Mouse (Mus musculus): ENCODE data around the gene Stx8. TPM values are rescaled to one million over a fixed set of nuclear protein-coding genes. Genes with fewer than 3 reads are reported as not detected.

Gene Stx8
- total RNA-seq, 1 experiment from 2014 or later = 12.3 TPM

- no peak for ATAC-seq (replicated peaks in 1 of 2; ENCODE audit: insufficient read depth in 1 of 2, low FRiP score in 2 of 2, low TSS enrichment in 1 of 2, low read depth in 1 of 2, poor library complexity in 2 of 2, severe bottlenecking in 2 of 2)
Observed at GRCm38 (mm10) chr11:68103480-68103879, 137.5 kb downstream of the Stx8 start.

GRCm38 (mm10) chr11:68106053-68106452, 140.1 kb downstream of the Stx8 start:
- no peak for ATAC-seq (replicated peaks in 1 of 2; ENCODE audit: insufficient read depth in 1 of 2, low FRiP score in 2 of 2, low TSS enrichment in 1 of 2, low read depth in 1 of 2, poor library complexity in 2 of 2, severe bottlenecking in 2 of 2)

- no peak for ATAC-seq (replicated peaks in 1 of 2; ENCODE audit: insufficient read depth in 1 of 2, low FRiP score in 2 of 2, low TSS enrichment in 1 of 2, low read depth in 1 of 2, poor library complexity in 2 of 2, severe bottlenecking in 2 of 2)
Observed at GRCm38 (mm10) chr11:68113454-68114100, 147.6 kb downstream of the Stx8 start.

- no peak for ATAC-seq (replicated peaks in 1 of 2; ENCODE audit: insufficient read depth in 1 of 2, low FRiP score in 2 of 2, low TSS enrichment in 1 of 2, low read depth in 1 of 2, poor library complexity in 2 of 2, severe bottlenecking in 2 of 2)
Observed at GRCm38 (mm10) chr11:68114202-68114601, 148.2 kb downstream of the Stx8 start.

- no peak for ATAC-seq (replicated peaks in 1 of 2; ENCODE audit: insufficient read depth in 1 of 2, low FRiP score in 2 of 2, low TSS enrichment in 1 of 2, low read depth in 1 of 2, poor library complexity in 2 of 2, severe bottlenecking in 2 of 2)
Observed at GRCm38 (mm10) chr11:68116157-68116556, 150.2 kb downstream of the Stx8 start.

- ATAC-seq (replicated peaks in 1 of 2; ENCODE audit: insufficient read depth in 1 of 2, low FRiP score in 2 of 2, low TSS enrichment in 1 of 2, low read depth in 1 of 2, poor library complexity in 2 of 2, severe bottlenecking in 2 of 2) = no peak
Observed at GRCm38 (mm10) chr11:68117878-68118660, 152.1 kb downstream of the Stx8 start.

- ATAC-seq (replicated peaks in 1 of 2; ENCODE audit: insufficient read depth in 1 of 2, low FRiP score in 2 of 2, low TSS enrichment in 1 of 2, low read depth in 1 of 2, poor library complexity in 2 of 2, severe bottlenecking in 2 of 2) = no peak
Observed at GRCm38 (mm10) chr11:68118679-68119078, 152.7 kb downstream of the Stx8 start.

- ATAC-seq (replicated peaks in 1 of 2; ENCODE audit: insufficient read depth in 1 of 2, low FRiP score in 2 of 2, low TSS enrichment in 1 of 2, low read depth in 1 of 2, poor library complexity in 2 of 2, severe bottlenecking in 2 of 2) = 0 out of 4 replicates have a peak, but pooled peaks of 1 of the 2 experiments have one; percentile 12
Observed at GRCm38 (mm10) chr11:68119136-68119535, 153.1 kb downstream of the Stx8 start.

GRCm38 (mm10) chr11:68121260-68121659, 155.3 kb downstream of the Stx8 start:
- no peak for ATAC-seq (replicated peaks in 1 of 2; ENCODE audit: insufficient read depth in 1 of 2, low FRiP score in 2 of 2, low TSS enrichment in 1 of 2, low read depth in 1 of 2, poor library complexity in 2 of 2, severe bottlenecking in 2 of 2)

GRCm38 (mm10) chr11:68121660-68122059, 155.7 kb downstream of the Stx8 start:
- no peak for ATAC-seq (replicated peaks in 1 of 2; ENCODE audit: insufficient read depth in 1 of 2, low FRiP score in 2 of 2, low TSS enrichment in 1 of 2, low read depth in 1 of 2, poor library complexity in 2 of 2, severe bottlenecking in 2 of 2)

- ATAC-seq (replicated peaks in 1 of 2; ENCODE audit: insufficient read depth in 1 of 2, low FRiP score in 2 of 2, low TSS enrichment in 1 of 2, low read depth in 1 of 2, poor library complexity in 2 of 2, severe bottlenecking in 2 of 2) = no peak
Observed at GRCm38 (mm10) chr11:68126071-68126470, 160.1 kb downstream of the Stx8 start.

- no peak for ATAC-seq (replicated peaks in 1 of 2; ENCODE audit: insufficient read depth in 1 of 2, low FRiP score in 2 of 2, low TSS enrichment in 1 of 2, low read depth in 1 of 2, poor library complexity in 2 of 2, severe bottlenecking in 2 of 2)
Observed at GRCm38 (mm10) chr11:68134494-68134893, 168.5 kb downstream of the Stx8 start.

- ATAC-seq (replicated peaks in 1 of 2; ENCODE audit: insufficient read depth in 1 of 2, low FRiP score in 2 of 2, low TSS enrichment in 1 of 2, low read depth in 1 of 2, poor library complexity in 2 of 2, severe bottlenecking in 2 of 2) = peak in 1 of 2 experiments; percentile 51; a peak in 2 of 4 replicates
Observed at GRCm38 (mm10) chr11:68135350-68135749, 169.4 kb downstream of the Stx8 start.

- ATAC-seq (replicated peaks in 1 of 2; ENCODE audit: insufficient read depth in 1 of 2, low FRiP score in 2 of 2, low TSS enrichment in 1 of 2, low read depth in 1 of 2, poor library complexity in 2 of 2, severe bottlenecking in 2 of 2) = no peak
Observed at GRCm38 (mm10) chr11:68136687-68137086, 170.7 kb downstream of the Stx8 start.

GRCm38 (mm10) chr11:68142296-68142695, 176.3 kb downstream of the Stx8 start:
- ATAC-seq (replicated peaks in 1 of 2; ENCODE audit: insufficient read depth in 1 of 2, low FRiP score in 2 of 2, low TSS enrichment in 1 of 2, low read depth in 1 of 2, poor library complexity in 2 of 2, severe bottlenecking in 2 of 2) = no peak

- peak; percentile 58 to 60; a peak in 2 of 4 replicates for ATAC-seq (replicated peaks in 1 of 2; ENCODE audit: insufficient read depth in 1 of 2, low FRiP score in 2 of 2, low TSS enrichment in 1 of 2, low read depth in 1 of 2, poor library complexity in 2 of 2, severe bottlenecking in 2 of 2)
Observed at GRCm38 (mm10) chr11:68144235-68145065, 178.5 kb downstream of the Stx8 start.

- ATAC-seq (replicated peaks in 1 of 2; ENCODE audit: insufficient read depth in 1 of 2, low FRiP score in 2 of 2, low TSS enrichment in 1 of 2, low read depth in 1 of 2, poor library complexity in 2 of 2, severe bottlenecking in 2 of 2) = no peak
Observed at GRCm38 (mm10) chr11:68145066-68145585, 179.1 kb downstream of the Stx8 start.
